Mouse (Mus musculus): Measurements from ENCODE around the gene Lrrc46.

DNA sequence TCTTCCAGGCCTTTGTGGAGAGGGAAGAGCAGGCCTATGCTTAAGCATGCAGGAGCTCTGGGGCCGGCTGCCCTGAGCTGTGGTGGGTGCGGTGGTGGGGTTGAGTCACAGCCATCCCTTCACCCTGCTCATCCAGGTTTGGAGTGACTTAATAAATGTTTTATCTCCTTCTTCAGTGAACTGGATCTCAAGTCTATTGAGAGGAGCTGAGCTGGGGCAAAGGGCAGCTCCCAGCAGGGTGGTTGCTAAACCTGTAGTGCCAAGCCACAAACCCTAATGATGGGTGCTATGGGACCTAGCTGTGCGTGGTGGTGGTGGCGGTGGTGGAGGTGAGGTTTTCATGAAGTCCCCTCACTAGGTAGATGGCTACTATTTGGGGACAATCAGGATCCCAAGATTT is 7.4 kb downstream of the Lrrc46 start:
- no peak for TF ChIP-seq CTCF (IDR thresholded peaks at IDR 0.05; ENCODE audit: control insufficient read depth, insufficient read depth, insufficient read length)
- no peak for TF ChIP-seq MYOG (IDR thresholded peaks at IDR 0.05; ENCODE audit: control insufficient read depth, extremely low read depth, insufficient read length)
- no peak for TF ChIP-seq MAX (IDR thresholded peaks at IDR 0.05)
- TF ChIP-seq CEBPB (IDR thresholded peaks at IDR 0.05; ENCODE audit: low read depth) = no peak
- no peak for TF ChIP-seq MYOD1 (IDR thresholded peaks at IDR 0.05; ENCODE audit: control insufficient read depth, insufficient read length, low read depth)
- TF ChIP-seq USF1 (IDR thresholded peaks at IDR 0.05; ENCODE audit: low read depth) = no peak

Measured in C2C12 (cell line).